Mouse (Mus musculus): ENCODE measurements at regions not wholly inside any gene's neighbourhood (a gene's known extent, or its start where the extent isn't known, plus 50 kb on each side); places are given as distances from the start of the nearest gene placed in this dataset.

DNA sequence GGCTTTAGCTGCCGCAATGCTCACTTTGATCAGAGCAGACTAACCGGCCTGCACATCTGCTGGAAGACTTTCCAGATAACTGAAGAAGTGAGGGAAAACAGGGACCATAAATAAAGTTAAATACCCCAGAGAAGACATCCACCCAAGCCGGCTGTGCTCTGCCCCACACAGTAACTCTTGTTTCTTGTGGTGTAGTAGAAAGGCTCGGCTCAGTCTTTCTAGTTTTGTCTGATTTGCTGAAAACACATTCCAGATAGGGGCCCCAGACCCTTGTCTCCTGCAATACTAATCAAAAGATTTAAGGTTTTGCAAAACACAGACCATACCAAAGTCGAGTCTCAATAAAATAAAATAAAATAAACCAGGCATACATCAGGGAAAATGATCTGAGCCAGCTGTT lies 213.7 kb downstream of the Wdr11 start:
- no peak for TF ChIP-seq CTCF (IDR thresholded peaks at IDR 0.05; ENCODE audit: borderline replicate concordance, extremely low read depth, insufficient read depth, insufficient read length)
- no peak for TF ChIP-seq POLR2A (IDR thresholded peaks at IDR 0.05; ENCODE audit: borderline replicate concordance, extremely low read depth, insufficient read depth, insufficient read length, poor library complexity, severe bottlenecking)
